Mouse (Mus musculus) stomach, postnatal 0 days (tissue): ENCODE results near the gene 4930415O20Rik. TPM values are rescaled to one million over a fixed set of nuclear protein-coding genes. Genes with fewer than 3 reads are reported as not detected.

ENCODE experiments used
- ATAC-seq: fragments of 200-750 bp; cut with Nextera tagmentation; 2 replicates; pipeline ENCODE4 v1.8.0; 2017; ENCODE audit not compliant: low FRiP score, low TSS enrichment
- DNase-seq: peaks from one replicate; pipeline ENCODE4 v3.0.0-alpha.2; 2016; ENCODE audit warnings: low spot score
- H3K27ac ChIP-seq: fragments of 300-500 bp; sonication (generic); replicated peaks from 2 replicates; pipeline ENCODE4 v1.5.1; 2014; ENCODE audit warnings: mild to moderate bottlenecking, control low read depth
- H3K27me3 ChIP-seq: fragments of 300-500 bp; sonication (generic); 2 replicates; pipeline ENCODE4 v1.6.1; 2014; ENCODE audit warnings: low read length; ENCODE audit not compliant: control insufficient read depth, insufficient read depth
- H3K36me3 ChIP-seq: fragments of 300-500 bp; sonication (generic); 2 replicates; pipeline ENCODE4 v1.6.1; 2014; ENCODE audit warnings: low read length, mixed read lengths; ENCODE audit not compliant: control insufficient read depth, insufficient read depth
- H3K4me1 ChIP-seq: fragments of 300-500 bp; sonication (generic); replicated peaks from 2 replicates; pipeline ENCODE4 v1.6.1; 2014; ENCODE audit warnings: antibody characterized with exemption; ENCODE audit not compliant: control insufficient read depth, insufficient read depth
- H3K4me2 ChIP-seq: fragments of 300-500 bp; sonication (generic); replicated peaks from 2 replicates; pipeline ENCODE4 v1.6.1; 2014; ENCODE audit warnings: low read depth, mild to moderate bottlenecking, control low read depth, moderate library complexity
- H3K4me3 ChIP-seq: fragments of 300-500 bp; sonication (generic); 2 replicates; pipeline ENCODE4 v1.5.1; 2014; ENCODE audit warnings: low read depth, low read length, control low read depth
- H3K9ac ChIP-seq: fragments of 300-500 bp; sonication (generic); 2 replicates; pipeline ENCODE4 v1.6.1; 2014; ENCODE audit warnings: mild to moderate bottlenecking, low read length, control low read depth, mixed read lengths
- H3K9me3 ChIP-seq: fragments of 300-500 bp; sonication (generic); 2 replicates; pipeline ENCODE4 v1.6.1; 2016; ENCODE audit warnings: low read length; ENCODE audit not compliant: control insufficient read depth
- CTCF ChIP-seq: IDR thresholded peaks from 2 replicates; pipeline ENCODE4 v1.5.1; 2016; ENCODE audit warnings: antibody characterized with exemption, low read depth, mild to moderate bottlenecking, moderate library complexity
- EP300 ChIP-seq: optimal IDR thresholded peaks from 2 replicates; pipeline ENCODE3; 2016; ENCODE audit warnings: antibody characterized with exemption
- WGBS: fragments of 180-500 bp; shearing (Covaris S2); extraction: QIAGEN DNeasy Blood & Tissue Kit; methylation state at CpG from one replicate; pipeline ENCODE4 v1.1.7; 2014; 5-methylcytosine and 5-hydroxymethylcytosine counted together
- polyA plus RNA-seq: library from polyadenylated mRNA; unstranded; fragments of >200 nt; fragmentation: Nextera tagmentation; extraction: Ambion mirVana; gene quantifications from 2 replicates; pipeline ENCODE4 v1.2.1, GENCODE M21; 2015

The 4930415O20Rik gene
- polyA plus RNA-seq, 1 experiment from 2014 or later, result 0.36 TPM

- Histone ChIP-seq H3K27ac (peak overlapping the region; percentile 82), H3K4me1 (peaks cover 4% of the 10 kb centered on the region), H3K4me3 (peak overlapping the region; percentile 81), H3K9ac (peak overlapping the region; percentile 79), H3K36me3 (no peaks in the 10 kb centered on the region), H3K27me3 (no peaks in the 10 kb centered on the region), H3K9me3 (no peaks in the 10 kb centered on the region), H3K4me2 (peak overlapping the region; percentile 96)
- DNase-seq (peak; percentile 80), ATAC-seq (peak; percentile 39; the same call in 1 of the 2 replicates)
- TF ChIP-seq EP300 (no peak), CTCF (no peak)
- WGBS, result under 1% methylated on average over 29 of the region's 65 CpGs
Observed at GRCm38 (mm10) chr15:98634541-98635081, 63.8 kb downstream of the 4930415O20Rik start.

GRCm38 (mm10) chr15:98635291-98635841 lies 64.6 kb downstream of the 4930415O20Rik start:
- H3K4me1 ChIP-seq, result peaks cover 4% of the 10 kb centered on the region
- no peaks in the 10 kb centered on the region for H3K36me3 ChIP-seq
- H3K27me3 ChIP-seq, result no peaks in the 10 kb centered on the region
- no peak overlapping the region; the same call in 1 of the 2 replicates for H3K27ac ChIP-seq
- H3K4me2 ChIP-seq, result peak overlapping the region; percentile 96
- DNase-seq (no peak), ATAC-seq (no peak)
- TF ChIP-seq CTCF (peak; percentile 6; the same call in 1 of the 2 replicates), EP300 (no peak)
- peak overlapping the region; percentile 79 for H3K9ac ChIP-seq
- peak overlapping the region; percentile 81 for H3K4me3 ChIP-seq
- 12% methylated on average over 21 of the region's 21 CpGs for WGBS
- no peaks in the 10 kb centered on the region for H3K9me3 ChIP-seq

- Histone ChIP-seq H3K27me3 (no peaks in the 10 kb centered on the region), H3K4me1 (peaks cover 4% of the 10 kb centered on the region), H3K36me3 (no peaks in the 10 kb centered on the region), H3K9me3 (no peaks in the 10 kb centered on the region), H3K4me3 (no peak overlapping the region), H3K4me2 (no peak overlapping the region), H3K27ac (no peak overlapping the region), H3K9ac (no peak overlapping the region)
- no peak for TF ChIP-seq CTCF
- no peak for TF ChIP-seq EP300
- ATAC-seq, result no peak
- no peak for DNase-seq
- 59% methylated on average over 5 of the region's 5 CpGs for WGBS
Observed at GRCm38 (mm10) chr15:98636517-98636916, 65.7 kb downstream of the 4930415O20Rik start.

- no peaks in the 10 kb centered on the region for H3K27me3 ChIP-seq
- H3K9me3 ChIP-seq, result no peaks in the 10 kb centered on the region
- H3K4me3 ChIP-seq, result no peak overlapping the region
- DNase-seq (no peak), ATAC-seq (no peak)
- no peak overlapping the region for H3K27ac ChIP-seq
- WGBS, result 54% methylated on average over 3 of the region's 3 CpGs
- no peak overlapping the region for H3K9ac ChIP-seq
- no peaks in the 10 kb centered on the region for H3K4me1 ChIP-seq
- no peak for TF ChIP-seq EP300
- TF ChIP-seq CTCF, result no peak
- no peak overlapping the region for H3K4me2 ChIP-seq
- H3K36me3 ChIP-seq, result 0 out of 2 replicates have a peak, but pooled peaks cover 5% of the 10 kb centered on the region
Observed at GRCm38 (mm10) chr15:98637155-98637554, 66.4 kb downstream of the 4930415O20Rik start.

Other genes starting within 250 kb of the 4930415O20Rik start
- gene Olfr284, start 230.0 kb upstream of the 4930415O20Rik start, polyA plus RNA-seq, result not detected in 2 replicates
- gene Olfr283, start 190.1 kb upstream of the 4930415O20Rik start, polyA plus RNA-seq, result not detected in 2 replicates
- not detected in 2 replicates for gene Olfr282, start 139.8 kb upstream of the 4930415O20Rik start, polyA plus RNA-seq
- not detected in 2 replicates for gene Olfr281, start 118.4 kb upstream of the 4930415O20Rik start, polyA plus RNA-seq
- gene OR5BS1P, start 101.1 kb upstream of the 4930415O20Rik start, polyA plus RNA-seq, result not detected in 2 replicates
- 0.42 and 0.70 TPM in 2 replicates for gene Lalba, start 88.3 kb upstream of the 4930415O20Rik start, polyA plus RNA-seq
- not detected in 2 replicates for gene Olfr279, start 78.6 kb upstream of the 4930415O20Rik start, polyA plus RNA-seq
- 44.3 and 44.9 TPM in 2 replicates for gene Kansl2, start 36.7 kb upstream of the 4930415O20Rik start, polyA plus RNA-seq
- gene Ccnt1, start 81 bp upstream of the 4930415O20Rik start, polyA plus RNA-seq, result 20.8 and 23.9 TPM in 2 replicates
- gene Adcy6, start 39.1 kb downstream of the 4930415O20Rik start, polyA plus RNA-seq, result 9.0 and 9.5 TPM in 2 replicates
- gene Cacnb3, start 59.8 kb downstream of the 4930415O20Rik start, polyA plus RNA-seq, result 15.1 and 17.6 TPM in 2 replicates
- gene Ddx23, start 91.9 kb downstream of the 4930415O20Rik start, polyA plus RNA-seq, result 8.2 and 10.3 TPM in 2 replicates
- gene Rnd1, start 106.5 kb downstream of the 4930415O20Rik start, polyA plus RNA-seq, result 0.35 and 0.46 TPM in 2 replicates
- 0.70 and 0.76 TPM in 2 replicates for gene Ccdc65, start 137.2 kb downstream of the 4930415O20Rik start, polyA plus RNA-seq
- gene Fkbp11, start 157.2 kb downstream of the 4930415O20Rik start, polyA plus RNA-seq, result 117 and 127 TPM in 2 replicates
- 29.5 and 33.1 TPM in 2 replicates for gene Arf3, start 192.2 kb downstream of the 4930415O20Rik start, polyA plus RNA-seq
- gene Wnt10b, start 207.1 kb downstream of the 4930415O20Rik start, polyA plus RNA-seq, result 0.11 TPM in 1 of 2 replicates, not detected in the other
- not detected in 2 replicates for gene Wnt1, start 218.9 kb downstream of the 4930415O20Rik start, polyA plus RNA-seq
- 0.02 TPM in 1 of 2 replicates, not detected in the other for gene Ddn, start 238.5 kb downstream of the 4930415O20Rik start, polyA plus RNA-seq